In the genomic region with DNA sequence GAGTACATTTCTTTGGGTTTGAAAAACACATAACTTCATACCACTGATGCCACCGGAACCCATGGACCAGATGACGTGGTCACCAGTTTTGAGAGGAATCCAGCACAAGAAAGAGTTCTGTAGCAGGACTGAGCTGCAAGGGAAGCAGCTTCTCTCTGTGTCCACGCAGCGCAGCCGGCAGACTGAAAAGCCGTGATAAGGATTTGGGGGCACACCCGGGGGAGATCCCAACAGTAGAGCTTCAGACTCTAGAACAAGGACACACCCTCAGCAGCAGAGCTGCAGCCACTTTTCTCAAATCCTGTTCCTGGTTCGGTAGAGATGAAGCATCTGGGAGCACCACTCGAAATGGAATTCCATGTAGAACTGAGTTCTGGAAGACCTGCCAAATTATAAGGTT, we compare ENCODE assay signal across 17 mouse cellular contexts.
"Had no signal": no experiment of that assay in that cellular context is flagged by ENCODE, and none has a peak within 500 bp of the region (broad histone marks: within the 10 kb centered on the region; RNA-seq: fewer than 3 reads in every experiment).

No protein-coding gene starts in this region.

- H3K27me3 ChIP-seq: kidney, embryonic 15.5 days; limb, embryonic 13.5 days; midbrain, embryonic 13.5 days; neural tube, embryonic 13.5 days; stomach, embryonic 15.5 days had no signal

- H3K9ac ChIP-seq: kidney, embryonic 15.5 days; limb, embryonic 13.5 days; liver, embryonic 14.5 days; liver, postnatal 0 days; lung, embryonic 14.5 days; midbrain, embryonic 13.5 days; neural tube, embryonic 13.5 days; stomach, embryonic 15.5 days had no signal

- ATAC-seq: liver, postnatal 0 days; lung, postnatal 0 days; midbrain, embryonic 13.5 days; midbrain, embryonic 16.5 days had no signal

- H3K9me3 ChIP-seq: kidney, embryonic 15.5 days; limb, embryonic 10.5 days; limb, embryonic 13.5 days; midbrain, embryonic 10.5 days; midbrain, embryonic 13.5 days; neural tube, embryonic 13.5 days; stomach, embryonic 15.5 days had no signal

- H3K36me3 ChIP-seq: kidney, embryonic 15.5 days; limb, embryonic 10.5 days; limb, embryonic 13.5 days; midbrain, embryonic 10.5 days; midbrain, embryonic 13.5 days; neural tube, embryonic 13.5 days; stomach, embryonic 15.5 days had no signal

- H3K27ac ChIP-seq: kidney, embryonic 15.5 days; limb, embryonic 10.5 days; limb, embryonic 13.5 days; liver, embryonic 14.5 days; macrophage; midbrain, embryonic 10.5 days; midbrain, embryonic 13.5 days; neural tube, embryonic 13.5 days; stomach, embryonic 15.5 days had no signal

- H3K4me3 ChIP-seq: kidney, embryonic 15.5 days; limb, embryonic 10.5 days; limb, embryonic 13.5 days; midbrain, embryonic 10.5 days; midbrain, embryonic 13.5 days; myocyte; neural tube, embryonic 13.5 days; stomach, embryonic 15.5 days had no signal

- H3K4me2 ChIP-seq: limb, embryonic 13.5 days; midbrain, embryonic 13.5 days; neural tube, embryonic 13.5 days; stomach, embryonic 15.5 days had no signal

- DNase-seq: liver, postnatal 0 days; lung, embryonic 14.5 days; right cerebral cortex, postnatal 25 days; spleen, adult 18-20 months; thymus, postnatal 25 days had no signal
